Mouse (Mus musculus): ENCODE results near the gene Tyk2.

The Tyk2 gene

GRCm38 (mm10) chr9:21149077-21149653 is 18.1 kb upstream of the Tyk2 start:
- no peak for DNase-seq (ENCODE audit: low spot score)

- DNase-seq (ENCODE audit: low spot score): no peak
These were observed 17.4 kb upstream of the Tyk2 start for GRCm38 (mm10) chr9:21148427-21148826.

- no peak for DNase-seq (ENCODE audit: low spot score)
These were observed 15.7 kb upstream of the Tyk2 start for GRCm38 (mm10) chr9:21146722-21147121.

GRCm38 (mm10) chr9:21145431-21145830 is 14.4 kb upstream of the Tyk2 start:
- DNase-seq (ENCODE audit: low spot score): no peak

- DNase-seq (ENCODE audit: low spot score): no peak
These were observed 13.3 kb upstream of the Tyk2 start for GRCm38 (mm10) chr9:21144361-21144760.

GRCm38 (mm10) chr9:21141922-21142321 is 10.9 kb upstream of the Tyk2 start:
- no peak for DNase-seq (ENCODE audit: low spot score)

DNA sequence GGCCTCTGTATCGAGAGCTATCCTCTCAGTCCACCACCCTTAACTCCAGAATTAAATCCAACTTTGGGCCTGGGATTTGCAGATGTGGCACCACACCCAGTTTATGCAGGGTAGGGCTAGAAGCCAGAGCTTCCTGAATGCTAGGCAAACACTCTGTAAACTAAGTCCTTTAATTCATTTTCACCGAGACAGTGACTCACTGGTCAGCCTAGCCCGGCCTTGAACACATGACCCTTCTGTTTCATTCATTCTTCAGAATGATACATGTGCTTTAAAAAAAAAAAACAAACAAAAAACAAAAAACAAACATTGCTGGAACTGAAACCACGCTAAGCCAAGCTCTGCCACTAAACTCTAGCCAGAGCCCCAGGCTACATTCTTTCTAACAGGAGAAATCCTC is 7.3 kb upstream of the Tyk2 start:
- DNase-seq (ENCODE audit: low spot score): no peak

DNA sequence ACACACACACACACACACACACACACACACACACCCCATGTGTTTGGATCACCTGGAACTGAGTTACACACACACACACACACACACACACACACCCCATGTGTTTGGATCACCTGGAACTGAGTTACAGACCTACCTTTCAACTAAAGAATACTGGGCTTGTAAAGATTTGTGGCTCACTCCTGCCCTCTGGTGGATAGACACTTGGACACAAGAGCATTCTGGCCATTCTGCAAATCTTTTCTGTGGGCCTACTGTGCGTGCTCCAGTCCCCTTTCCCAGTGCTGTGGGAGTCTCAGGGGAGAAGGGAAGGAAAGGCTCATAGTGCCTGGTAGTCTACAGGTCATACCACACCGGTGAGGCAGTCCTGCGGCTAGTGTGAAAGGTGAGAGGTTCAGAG is 6.2 kb upstream of the Tyk2 start:
- peak; percentile 77 for DNase-seq (ENCODE audit: low spot score)

DNA sequence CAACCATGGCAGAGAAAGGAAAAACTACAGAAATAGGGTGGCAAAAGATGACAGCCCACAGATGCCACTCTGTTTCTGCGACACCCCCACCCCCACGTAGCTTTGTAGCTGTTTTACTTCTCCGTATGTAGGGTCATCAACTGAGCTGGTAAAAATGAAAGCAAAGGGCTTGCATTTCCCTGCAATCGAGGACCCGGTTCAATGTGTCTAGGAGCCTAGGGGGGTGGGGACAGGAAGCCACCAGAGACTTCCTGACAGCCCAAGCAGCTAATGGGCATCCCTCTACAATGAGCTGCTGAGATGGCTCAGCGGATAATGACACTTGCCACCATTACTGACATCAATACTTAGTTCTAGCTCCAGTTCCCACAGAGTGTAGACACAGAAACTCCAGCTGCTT is 5.4 kb upstream of the Tyk2 start:
- DNase-seq (ENCODE audit: low spot score): no peak

GRCm38 (mm10) chr9:21135941-21136381 is 4.9 kb upstream of the Tyk2 start:
- DNase-seq (ENCODE audit: low spot score): no peak

DNA sequence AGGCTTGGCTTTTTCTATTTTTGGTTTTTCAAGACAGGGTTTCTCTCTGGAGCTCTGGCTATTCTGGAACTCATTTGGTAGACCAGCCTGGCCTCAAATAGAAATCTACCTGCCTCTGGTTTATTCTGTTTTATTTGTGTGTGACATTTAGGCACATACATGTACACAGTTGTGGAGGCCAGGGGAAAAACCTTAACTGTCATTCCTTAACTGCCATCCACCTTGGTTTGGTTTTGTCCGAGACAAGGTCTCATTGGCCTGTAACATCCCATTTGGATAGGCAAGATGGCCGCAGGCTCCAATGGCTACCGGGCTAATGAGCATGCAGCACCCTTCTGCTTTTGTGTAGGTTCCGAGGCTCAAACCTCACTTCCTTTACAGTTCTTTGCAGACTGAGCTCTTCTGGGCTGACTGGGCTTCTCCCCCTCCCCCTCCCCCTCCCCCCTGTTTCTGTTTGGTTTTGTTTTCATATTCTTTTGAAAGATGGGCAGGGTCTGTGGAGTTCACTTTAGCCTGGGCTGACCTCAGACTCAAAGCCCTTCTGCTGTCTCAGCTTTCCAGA is 4.4 kb upstream of the Tyk2 start:
- DNase-seq (ENCODE audit: low spot score): no peak

GRCm38 (mm10) chr9:21134595-21135328 is 3.7 kb upstream of the Tyk2 start:
- no peak for DNase-seq (ENCODE audit: low spot score)

GRCm38 (mm10) chr9:21133064-21133707 is 2.1 kb upstream of the Tyk2 start:
- no peak for DNase-seq (ENCODE audit: low spot score)

- DNase-seq (ENCODE audit: low spot score): no peak
These were observed 1.2 kb upstream of the Tyk2 start for GRCm38 (mm10) chr9:21132102-21132775.

DNA sequence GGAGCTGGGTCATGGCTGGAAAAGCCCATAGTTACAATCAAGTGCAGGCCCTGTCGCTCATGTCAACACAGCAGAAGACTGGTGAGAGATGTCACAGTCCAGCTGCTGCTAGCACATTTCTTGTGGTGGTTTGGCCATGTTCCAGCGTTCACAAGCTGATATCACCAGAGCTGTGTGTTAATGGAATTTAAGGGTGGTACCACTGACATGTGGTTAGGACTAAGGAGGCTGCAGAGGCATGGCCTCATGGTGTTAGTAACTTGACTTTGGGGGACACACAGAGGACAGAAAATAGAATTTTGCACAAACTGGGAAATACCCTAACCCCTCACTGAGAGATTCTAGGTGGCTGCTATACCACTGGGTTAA is 4.8 kb downstream of the Tyk2 start:
- no peak for DNase-seq (ENCODE audit: low spot score)

DNA sequence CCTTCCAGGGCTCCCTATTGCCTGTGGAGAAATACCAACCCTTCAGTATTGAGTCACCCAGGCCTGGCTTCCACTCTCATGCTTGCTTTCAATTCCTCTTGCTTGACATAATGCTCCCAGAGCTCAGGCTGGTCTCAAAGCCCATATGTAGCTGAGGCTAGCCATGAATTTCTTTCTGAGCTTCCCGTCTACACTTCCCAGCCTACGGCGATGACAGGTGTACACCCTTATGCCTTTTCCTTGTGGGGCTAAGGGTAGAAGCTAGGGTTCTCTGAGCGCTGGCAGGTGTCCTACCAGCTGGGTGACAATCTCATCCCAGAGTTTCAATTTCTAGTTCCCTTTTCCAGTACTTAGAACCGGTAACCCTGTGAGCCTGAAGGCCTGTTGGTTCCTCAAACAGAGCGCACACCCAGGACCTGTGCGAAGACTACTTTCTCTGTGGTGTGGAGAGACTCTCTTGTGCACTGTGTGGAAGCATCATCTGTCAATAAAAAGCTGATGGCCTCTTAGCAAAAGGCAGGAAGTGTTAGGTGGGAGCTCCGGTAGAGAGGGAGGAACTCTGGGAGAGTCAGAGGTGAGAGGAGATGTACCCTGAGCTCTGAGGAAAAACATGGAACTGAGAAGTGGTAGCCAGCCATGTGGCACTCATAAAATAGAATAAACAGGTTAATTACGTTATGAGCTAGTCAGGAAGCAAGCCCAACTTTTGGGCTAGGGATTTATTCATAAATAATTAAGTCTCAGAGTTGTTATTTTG is 5.4 kb downstream of the Tyk2 start:
- DNase-seq (ENCODE audit: low spot score): no peak

DNA sequence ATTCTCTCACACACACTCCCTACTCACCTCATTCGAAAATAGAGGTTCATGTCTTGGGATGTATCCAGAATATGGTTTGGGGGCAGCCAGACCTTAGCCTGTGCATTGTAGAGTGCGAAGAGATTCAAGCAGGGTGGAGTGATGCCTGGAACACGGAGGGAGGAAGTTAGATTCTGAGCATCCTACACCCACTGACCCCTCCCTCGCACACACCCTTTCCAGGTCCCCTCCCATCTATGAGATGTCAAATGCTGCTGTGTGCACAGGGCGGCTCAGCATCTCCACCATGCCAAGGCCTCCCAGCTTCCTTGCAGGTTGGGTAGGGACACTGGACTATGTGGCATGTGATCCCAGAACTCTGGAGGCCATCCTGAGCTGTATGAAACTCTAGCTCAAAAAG is 6.2 kb downstream of the Tyk2 start:
- no peak for DNase-seq (ENCODE audit: low spot score)

DNA sequence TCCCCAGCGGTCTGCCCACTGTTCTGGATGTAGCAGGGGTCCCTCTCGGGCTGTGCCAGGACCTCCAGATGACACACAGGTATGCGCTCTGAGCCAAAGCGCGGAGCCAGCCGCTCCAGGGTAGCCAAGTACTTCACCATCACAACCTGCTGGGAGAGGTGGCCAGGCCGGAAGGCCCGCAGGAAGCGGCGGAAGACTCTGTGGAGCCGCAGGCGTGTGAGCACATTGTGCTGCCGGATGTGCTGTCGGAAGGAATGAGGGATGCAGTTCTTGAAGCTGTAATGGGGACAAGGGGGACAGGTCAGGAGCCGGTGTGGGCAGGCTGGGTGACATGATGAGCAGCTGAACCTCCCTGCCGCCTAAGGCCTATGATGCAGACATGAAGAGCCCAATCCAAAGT is 9.6 kb downstream of the Tyk2 start:
- DNase-seq (ENCODE audit: low spot score): no peak

DNA sequence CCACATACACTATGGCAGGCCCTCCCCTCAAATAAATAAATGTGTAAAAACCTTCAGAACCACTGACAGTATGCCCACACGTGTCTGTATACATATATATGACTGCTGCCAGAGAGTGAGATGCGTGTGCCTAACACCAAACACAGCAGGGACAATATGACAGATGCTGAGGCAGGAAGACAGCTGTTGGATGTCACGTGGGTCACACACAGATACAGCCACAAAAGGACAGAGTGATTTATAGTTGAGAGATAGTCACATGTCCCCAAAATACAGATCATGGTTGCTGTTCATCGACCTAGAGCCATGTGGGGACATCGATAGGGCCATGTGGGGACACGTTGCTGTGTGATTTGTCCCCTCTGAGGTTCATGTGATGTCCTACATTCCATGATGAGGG is 14.0 kb downstream of the Tyk2 start:
- DNase-seq (ENCODE audit: low spot score): no peak

DNA sequence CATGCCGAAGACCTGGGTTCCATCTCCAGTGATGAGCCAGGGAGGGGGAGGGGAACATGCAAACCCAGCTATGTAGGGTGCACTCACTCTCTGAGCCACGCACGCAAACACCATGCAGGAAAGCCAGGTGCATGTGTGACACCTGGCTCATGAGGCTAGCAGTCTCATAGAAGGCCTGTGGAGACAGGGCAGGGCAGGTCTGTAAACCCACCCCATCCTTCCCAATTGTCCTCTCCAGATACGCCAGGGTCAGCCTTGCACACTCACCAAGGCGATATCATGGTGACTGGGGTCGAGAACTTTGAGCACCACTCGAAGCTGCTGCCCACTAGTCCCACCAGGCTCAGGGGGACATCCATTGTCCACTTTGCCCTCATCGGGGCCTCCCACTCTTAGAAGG is 15.9 kb downstream of the Tyk2 start:
- no peak for DNase-seq (ENCODE audit: low spot score)

DNA sequence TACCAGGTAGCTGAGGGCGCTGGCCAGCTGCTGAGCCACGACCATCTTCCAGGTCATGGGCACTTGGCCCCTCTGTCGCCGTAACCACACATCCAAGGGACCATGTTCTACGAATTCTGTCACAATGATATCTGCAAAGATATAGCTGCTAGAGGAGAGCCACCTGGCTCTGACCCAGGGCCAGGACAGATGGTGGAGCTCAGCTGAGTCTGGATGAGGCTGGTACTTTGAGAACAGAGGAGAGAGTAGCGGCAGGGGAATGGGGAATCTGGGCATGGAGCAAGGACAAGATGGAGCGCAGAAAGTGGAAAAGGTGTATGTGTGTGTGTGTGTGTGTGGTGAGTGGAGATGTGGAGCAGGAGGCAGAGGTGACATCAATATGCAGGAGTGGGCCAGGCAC is 16.9 kb downstream of the Tyk2 start:
- DNase-seq (ENCODE audit: low spot score): no peak

GRCm38 (mm10) chr9:21113751-21114150 is 17.3 kb downstream of the Tyk2 start:
- no peak for DNase-seq (ENCODE audit: low spot score)

Data from c-Kit-positive CD71-positive TER-119-positive erythroid progenitor cells, embryonic 14.5 days (primary cell).